ENCODE assay signal across 8 mouse cellular contexts in the genomic region with DNA sequence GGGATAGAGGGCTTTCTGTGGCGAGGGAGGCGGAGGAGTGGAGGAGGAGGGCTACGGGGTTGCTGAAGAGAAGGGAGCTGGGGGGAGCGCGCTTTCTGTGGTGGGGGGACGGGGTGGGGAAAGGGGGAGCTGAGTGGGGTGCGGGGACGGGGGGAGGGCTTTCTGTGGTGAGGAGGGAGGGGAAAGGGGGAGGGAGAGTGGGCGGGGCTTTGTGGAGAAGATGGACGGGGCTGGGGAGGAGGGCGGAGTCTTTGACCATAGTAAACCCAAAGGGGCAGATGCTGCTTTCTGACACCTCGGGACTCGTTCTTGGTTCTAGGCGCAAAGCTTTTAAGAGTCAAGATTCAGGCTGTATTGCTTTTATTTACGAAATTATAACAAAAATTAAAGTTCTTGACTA. TPM values are rescaled to one million over a fixed set of nuclear protein-coding genes. Genes with fewer than 3 reads are reported as not detected.
A peak's percentile ranks its signal among the peaks of the same experiment; 100 is the strongest.
DNase-seq lines count a peak whose midpoint lies in the region; ATAC-seq and TF ChIP-seq lines count a peak whose summit lies in the region.

No protein-coding gene starts in this region.

- TF ChIP-seq RAD21 in MEL (IDR thresholded peaks at IDR 0.05; ENCODE audit: low read depth, low read length), result no peak

- peak overlapping the region; percentile 84 for H3K27ac ChIP-seq in MEL (ENCODE audit: control insufficient read depth, low read depth, low read length)
- H3K27ac ChIP-seq in liver, embryonic 14.5 days, result peak overlapping the region; percentile 72
- H3K27ac ChIP-seq in neural tube, embryonic 13.5 days (replicated peaks), result peak overlapping the region; percentile 93

- H3K9me3 ChIP-seq in MEL (replicated peaks; ENCODE audit: insufficient read depth, low read length), result no peaks in the 10 kb centered on the region
- no peaks in the 10 kb centered on the region for H3K9me3 ChIP-seq in liver, embryonic 14.5 days (ENCODE audit: control insufficient read depth, low read length)
- no peaks in the 10 kb centered on the region for H3K9me3 ChIP-seq in neural tube, embryonic 13.5 days

- peaks cover 3% of the 10 kb centered on the region for H3K79me2 ChIP-seq in MEL (ENCODE audit: control insufficient read depth, insufficient read depth, low read length, poor library complexity)

- H3K27me3 ChIP-seq in MEL (ENCODE audit: control insufficient read depth in 1 of 2, insufficient read depth in 2 of 2, low read length in 2 of 2), result no peaks in the 10 kb centered on the region
- no peaks in the 10 kb centered on the region for H3K27me3 ChIP-seq in liver, embryonic 14.5 days (ENCODE audit: control insufficient read depth, insufficient read depth, low read length)
- H3K27me3 ChIP-seq in neural tube, embryonic 13.5 days, result no peaks in the 10 kb centered on the region

- peaks cover 18 to 19% of the 10 kb centered on the region in 2 experiments for H3K36me3 ChIP-seq in MEL (ENCODE audit: control insufficient read depth in 1 of 2, insufficient read depth in 2 of 2, low read length in 2 of 2)
- peaks cover 37% of the 10 kb centered on the region for H3K36me3 ChIP-seq in liver, embryonic 14.5 days (replicated peaks; ENCODE audit: control insufficient read depth, insufficient read depth, low read depth)
- peaks cover 37% of the 10 kb centered on the region for H3K36me3 ChIP-seq in neural tube, embryonic 13.5 days

- under 1% methylated on average over 12 of the region's 15 CpGs for WGBS in liver, embryonic 14.5 days (ENCODE audit: insufficient replicate concordance)
- 2% methylated on average over 13 of the region's 15 CpGs for WGBS in neural tube, embryonic 13.5 days

- DNase-seq in 416B (ENCODE audit: low read depth) (peak; percentile 84), MEL (ENCODE audit: low read depth, low spot score) (peak; percentile 77)
- DNase-seq in cerebellum, postnatal 36 days, result peak; percentile 62 to 72
- DNase-seq in gastrocnemius, postnatal 10 days, result peak; percentile 78
- DNase-seq in kidney, adult 9 months, result peak; percentile 43
- peak; percentile 49 to 56 (median 49) for DNase-seq in liver, embryonic 14.5 days (ENCODE audit: low read depth in 3 of 3, low spot score in 3 of 3)
- DNase-seq in T-cell, adult 2 months (ENCODE audit: low spot score), result no peak

- no peak for TF ChIP-seq CTCF in MEL (IDR thresholded peaks at IDR 0.05 in 2 of 3, conservative IDR thresholded peaks at IDR 0.05 in 1 of 3; ENCODE audit: control insufficient read depth in 1 of 3, insufficient read depth in 1 of 3, low read depth in 2 of 3, low read length in 3 of 3, poor library complexity in 1 of 3, severe bottlenecking in 1 of 3)
- no peak for TF ChIP-seq CTCF in liver, embryonic 14.5 days (IDR thresholded peaks at IDR 0.05; ENCODE audit: low read depth)

- peak; percentile 54 for ATAC-seq in liver, embryonic 14.5 days (ENCODE audit: insufficient read depth)
- ATAC-seq in neural tube, embryonic 13.5 days (ENCODE audit: low read depth), result peak; percentile 27; the same call in 1 of the 2 replicates

- H3K4me1 ChIP-seq in MEL (ENCODE audit: control insufficient read depth in 1 of 2, insufficient read depth in 2 of 2, low read length in 2 of 2), result peaks cover 2 to 3% of the 10 kb centered on the region in 2 experiments; a peak in 2 of 4 replicates
- peaks cover 8 to 10% of the 10 kb centered on the region in 2 experiments for H3K4me1 ChIP-seq in liver, embryonic 14.5 days (replicated peaks; ENCODE audit: control insufficient read depth in 2 of 2, insufficient read depth in 2 of 2, low read length in 1 of 2)
- H3K4me1 ChIP-seq in neural tube, embryonic 13.5 days (replicated peaks), result peaks cover 17% of the 10 kb centered on the region

- TF ChIP-seq POLR2A in MEL (IDR thresholded peaks at IDR 0.05; ENCODE audit: control insufficient read depth in 1 of 2, insufficient read depth in 1 of 2, low read depth in 1 of 2, low read length in 2 of 2, poor library complexity in 1 of 2), result no peak

- H3K4me2 ChIP-seq in liver, embryonic 14.5 days (ENCODE audit: low read depth), result peak overlapping the region; percentile 76
- H3K4me2 ChIP-seq in neural tube, embryonic 13.5 days, result peak overlapping the region; percentile 60

- TF ChIP-seq EP300 in MEL (IDR thresholded peaks at IDR 0.05; ENCODE audit: low read depth in 1 of 2, low read length in 2 of 2), result no peak
- no peak for TF ChIP-seq EP300 in liver, embryonic 14.5 days (IDR thresholded peaks at IDR 0.05; ENCODE audit: low read depth)

- peak overlapping the region; percentile 88 for H3K9ac ChIP-seq in MEL (ENCODE audit: control insufficient read depth, low read depth, low read length, poor library complexity, severe bottlenecking)
- peak overlapping the region; percentile 85 for H3K9ac ChIP-seq in liver, embryonic 14.5 days (replicated peaks)
- peak overlapping the region; percentile 81 for H3K9ac ChIP-seq in neural tube, embryonic 13.5 days

- peak overlapping the region; percentile 69 to 94 for H3K4me3 ChIP-seq in MEL (ENCODE audit: control insufficient read depth in 1 of 2, insufficient read depth in 1 of 2, low read depth in 2 of 2, low read length in 2 of 2)
- H3K4me3 ChIP-seq in liver, embryonic 14.5 days (ENCODE audit: insufficient read depth in 1 of 2, low read depth in 2 of 2, low read length in 2 of 2), result peak overlapping the region; percentile 87 to 89
- H3K4me3 ChIP-seq in neural tube, embryonic 13.5 days, result peak overlapping the region; percentile 73

TF ChIP-seq in MEL, 35 proteins besides CTCF, POLR2A, EP300 and RAD21:
- TF ChIP-seq BHLHE40 (IDR thresholded peaks at IDR 0.05; ENCODE audit: borderline replicate concordance, low read depth, low read length), result no peak
- no peak for TF ChIP-seq HCFC1 (IDR thresholded peaks at IDR 0.05; ENCODE audit: low read depth, low read length)
- no peak for TF ChIP-seq TBP (IDR thresholded peaks at IDR 0.05; ENCODE audit: low read depth, low read length)
- TF ChIP-seq MYC (IDR thresholded peaks at IDR 0.05; ENCODE audit: low read depth, low read length), result no peak
- TF ChIP-seq MEF2A (IDR thresholded peaks at IDR 0.05; ENCODE audit: extremely low read depth, insufficient replicate concordance, low read depth, low read length, poor library complexity, severe bottlenecking), result no peak

RNA-seq across cellular contexts. Expression of gene Sfr1, which starts 0.4 kb away (rescaled TPM):
- 74.0 and 80.9 TPM in 2 replicates for total RNA-seq in MEL (2012; rRNA removed)
- polyA plus RNA-seq in MEL (2012; ENCODE audit: insufficient read depth in 1 of 2, insufficient read length in 2 of 2, low read depth in 1 of 2, low replicate concordance in 2 of 2, missing spikeins in 1 of 2), result 10 to 100 TPM in 1 of 2 experiments, not detected in 1; 91.0 TPM
- 10 to 100 TPM; 82.2 to 89.8 TPM for total RNA-seq in gastrocnemius, postnatal 10 days (2021)
- 32.6 and 35.5 TPM in 2 replicates for polyA plus RNA-seq in liver, embryonic 14.5 days (2012; rRNA removed)
- polyA plus RNA-seq in liver, embryonic 14.5 days (2014; fragmentation: Nextera tagmentation; extraction: Ambion mirVana), result 73.7 and 77.2 TPM in 2 replicates
- polyA plus RNA-seq in neural tube, embryonic 13.5 days (2015; fragmentation: Nextera tagmentation; extraction: Ambion mirVana), result 186 and 213 TPM in 2 replicates

RNA-seq across cellular contexts. Expression of gene Col17a1, which starts 40.0 kb away (rescaled TPM):
- total RNA-seq in MEL (2012; rRNA removed), result 0.04 TPM in 1 of 2 replicates, not detected in the other
- not detected for polyA plus RNA-seq in MEL (2012; ENCODE audit: insufficient read depth in 1 of 2, insufficient read length in 2 of 2, low read depth in 1 of 2, low replicate concordance in 2 of 2, missing spikeins in 1 of 2)
- total RNA-seq in gastrocnemius, postnatal 10 days (2021), result 1 to 10 TPM in 1 of 2 experiments, under 1 TPM in 1; 0.65 to 1.3 TPM
- polyA plus RNA-seq in liver, embryonic 14.5 days (2012; rRNA removed), result 0.05 and 0.13 TPM in 2 replicates
- 0.23 TPM in 1 of 2 replicates, not detected in the other for polyA plus RNA-seq in liver, embryonic 14.5 days (2014; fragmentation: Nextera tagmentation; extraction: Ambion mirVana)
- polyA plus RNA-seq in neural tube, embryonic 13.5 days (2015; fragmentation: Nextera tagmentation; extraction: Ambion mirVana), result 0.22 and 0.44 TPM in 2 replicates
